Mouse (Mus musculus) cortical plate, adult 2 months (tissue): ENCODE measurements at regions not wholly inside any gene's neighbourhood (a gene's known extent, or its start where the extent isn't known, plus 50 kb on each side); places are given as distances from the start of the nearest gene placed in this dataset.

Experiments
- H3K27ac ChIP-seq: fragments of 200-500 bp; 2 replicates; pipeline ENCODE4 v1.5.1; 2012; ENCODE audit warnings: low read length, control low read depth, inconsistent platforms; ENCODE audit not compliant: insufficient read depth
- H3K4me1 ChIP-seq: fragments of 200-500 bp; 2 replicates; pipeline ENCODE4 v1.6.1; 2011; ENCODE audit warnings: low read length; ENCODE audit not compliant: control insufficient read depth, insufficient read depth
- H3K4me3 ChIP-seq: fragments of 200-500 bp; 2 replicates; pipeline ENCODE4 v1.5.1; 2011; ENCODE audit warnings: mild to moderate bottlenecking, low read length, control low read depth; ENCODE audit not compliant: insufficient read depth
- CTCF ChIP-seq: fragments of 200-500 bp; IDR thresholded peaks from 2 replicates; pipeline ENCODE4 v1.5.1; 2011; ENCODE audit warnings: mild to moderate bottlenecking, control low read depth, low read length; ENCODE audit not compliant: insufficient read depth; ENCODE audit errors: extremely low read depth
- POLR2A ChIP-seq: fragments of 200-500 bp; IDR thresholded peaks from 2 replicates; pipeline ENCODE4 v1.6.1; 2011; ENCODE audit warnings: mild to moderate bottlenecking, low read length, control low read depth; ENCODE audit not compliant: insufficient read depth; ENCODE audit errors: extremely low read depth

- Histone ChIP-seq H3K4me3 (no peak overlapping the region), H3K27ac (no peak overlapping the region), H3K4me1 (no peaks in the 10 kb centered on the region)
- TF ChIP-seq POLR2A (no peak), CTCF (no peak)
Observed at GRCm38 (mm10) chr6:140962563-140962962, 233.5 kb downstream of the Gm11077 start.

GRCm38 (mm10) chr6:140973732-140974131 lies 244.6 kb downstream of the Gm11077 start:
- TF ChIP-seq POLR2A (no peak), CTCF (no peak)
- Histone ChIP-seq H3K4me3 (no peak overlapping the region), H3K4me1 (no peaks in the 10 kb centered on the region), H3K27ac (no peak overlapping the region)

GRCm38 (mm10) chr6:140976989-140977388 lies 247.9 kb downstream of the Gm11077 start:
- Histone ChIP-seq H3K4me3 (no peak overlapping the region), H3K4me1 (no peaks in the 10 kb centered on the region), H3K27ac (no peak overlapping the region)
- TF ChIP-seq CTCF (no peak), POLR2A (no peak)

DNA sequence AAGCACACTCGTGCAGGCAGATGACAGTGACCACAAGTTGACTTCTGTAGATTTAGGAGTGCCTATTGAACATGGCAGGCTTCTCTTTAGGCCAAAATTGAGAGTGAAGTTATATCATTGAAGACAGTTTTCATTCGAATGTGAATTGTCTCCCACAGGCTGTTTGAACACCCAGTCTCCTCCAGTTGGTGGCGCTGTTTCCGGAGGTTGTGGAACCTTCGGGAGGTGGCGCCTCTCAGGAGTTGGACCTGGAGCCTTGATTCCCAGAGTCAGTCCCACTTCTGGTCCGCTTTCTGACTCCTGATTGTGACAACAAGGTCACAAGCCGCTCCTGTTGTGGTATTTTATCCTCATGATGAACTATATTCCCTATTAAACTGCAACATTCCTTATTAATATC lies 254.5 kb downstream of the Gm11077 start:
- no peaks in the 10 kb centered on the region for H3K4me1 ChIP-seq
- H3K27ac ChIP-seq, result no peak overlapping the region
- TF ChIP-seq POLR2A (no peak), CTCF (no peak)
- H3K4me3 ChIP-seq, result no peak overlapping the region

DNA sequence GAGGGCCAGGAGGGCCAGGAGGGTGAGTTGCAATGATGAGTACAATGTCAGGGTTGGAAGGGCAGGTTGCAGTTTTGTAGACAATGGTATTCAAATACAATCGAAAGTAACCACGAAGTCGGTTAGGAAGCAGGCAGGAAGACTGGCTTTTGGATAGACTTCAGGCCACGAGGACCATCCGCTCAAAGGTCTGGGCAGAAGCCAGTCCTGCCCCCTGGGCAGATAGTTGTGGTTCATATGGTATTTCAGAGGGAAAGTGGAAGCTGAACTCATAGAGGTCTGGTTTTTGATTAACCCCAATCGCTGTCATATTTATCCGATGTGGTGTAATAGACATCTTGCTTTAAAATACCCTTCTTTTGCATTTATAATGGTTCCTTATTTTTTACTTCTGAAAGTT lies 255.2 kb downstream of the Gm11077 start:
- H3K4me3 ChIP-seq, result no peak overlapping the region
- no peaks in the 10 kb centered on the region for H3K4me1 ChIP-seq
- H3K27ac ChIP-seq, result no peak overlapping the region
- no peak for TF ChIP-seq CTCF
- no peak for TF ChIP-seq POLR2A

DNA sequence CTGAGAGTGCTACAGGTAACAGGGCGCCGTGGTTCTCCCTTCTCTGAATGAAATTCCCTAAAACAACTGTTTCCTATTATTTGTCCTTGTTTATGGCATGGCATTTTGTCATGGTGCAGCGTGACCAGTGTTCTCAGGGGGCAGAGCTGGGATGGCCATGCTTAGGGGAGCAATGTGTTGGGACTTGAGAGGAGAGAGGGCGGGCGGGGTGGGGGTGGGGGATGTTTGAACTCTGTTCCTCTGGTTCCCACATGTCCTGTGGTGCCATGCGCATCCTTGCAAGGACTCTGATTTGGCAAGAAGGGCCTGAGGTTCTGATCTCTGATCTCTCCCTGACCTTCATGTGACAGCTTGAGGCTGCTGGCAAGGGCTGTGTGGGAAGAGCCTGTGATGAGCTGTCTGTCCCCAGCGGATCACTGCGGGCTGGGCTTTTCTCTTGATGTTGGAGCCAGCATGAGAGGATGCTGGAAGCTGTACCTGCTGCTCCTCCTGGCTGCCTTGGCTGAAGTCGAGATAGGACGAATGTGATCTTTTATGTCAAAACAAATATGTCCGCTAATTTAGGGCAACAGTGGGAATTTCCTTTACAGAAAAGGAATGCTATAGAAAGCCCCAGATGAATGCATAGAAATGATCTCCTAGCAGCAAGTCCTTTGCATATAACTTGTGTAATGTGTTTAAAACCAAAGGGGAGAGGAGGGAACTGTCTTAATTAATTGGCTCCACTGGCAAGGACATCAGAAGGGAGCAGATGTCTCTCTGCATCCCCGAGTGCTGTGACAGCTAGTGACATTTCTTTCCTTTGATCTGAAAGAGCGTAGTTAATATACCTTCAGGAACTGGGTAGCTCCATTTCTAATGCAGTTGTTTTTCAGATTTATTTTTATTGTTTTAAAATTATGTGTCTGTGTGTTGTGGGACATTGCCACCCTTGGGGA lies 255.2 kb upstream of the Pde3a start:
- H3K27ac ChIP-seq, result no peak overlapping the region
- H3K4me1 ChIP-seq, result no peaks in the 10 kb centered on the region
- no peak overlapping the region for H3K4me3 ChIP-seq
- TF ChIP-seq CTCF, result no peak
- no peak for TF ChIP-seq POLR2A

DNA sequence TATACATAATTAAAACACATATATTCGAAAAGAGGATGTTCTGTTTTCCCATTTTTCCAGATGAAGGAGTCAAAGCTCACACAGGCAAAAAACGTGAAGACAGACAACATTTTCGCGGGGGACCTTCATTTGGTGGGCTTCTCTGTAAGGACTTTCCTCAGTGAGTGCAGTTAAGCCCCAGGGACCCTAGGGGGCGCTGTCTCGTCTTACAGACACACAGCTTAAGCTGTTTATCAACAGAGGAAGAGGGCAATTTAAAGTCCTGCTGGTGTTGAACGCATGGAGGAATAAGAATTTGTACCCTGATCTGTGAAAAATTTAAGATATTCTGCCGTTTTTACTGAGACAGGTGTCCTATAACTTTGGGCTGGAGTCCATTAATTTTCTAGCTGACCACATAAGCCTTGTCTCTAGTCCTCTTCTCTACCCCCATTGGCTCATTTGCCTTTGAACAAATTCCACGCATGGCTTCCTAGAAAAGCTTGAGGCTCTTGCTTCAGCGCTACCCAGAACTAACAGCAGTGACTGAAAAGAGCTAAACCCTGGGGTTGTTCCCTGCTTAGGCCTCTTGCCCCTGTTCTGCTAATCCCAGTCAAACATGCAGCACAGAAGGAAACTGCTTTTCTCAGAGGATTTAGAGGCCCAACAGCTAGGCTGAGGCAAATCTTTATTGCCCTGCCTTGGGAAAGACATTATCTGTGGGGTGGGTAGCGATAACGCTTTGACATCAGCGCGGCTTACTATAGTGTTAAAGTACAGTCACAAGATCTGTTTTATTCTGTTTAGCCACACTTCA lies 253.5 kb upstream of the Pde3a start:
- TF ChIP-seq CTCF, result 0 out of 2 replicates have a peak, but pooled peaks have one; percentile 18
- no peak for TF ChIP-seq POLR2A
- Histone ChIP-seq H3K27ac (no peak overlapping the region), H3K4me1 (no peaks in the 10 kb centered on the region)

GRCm38 (mm10) chr6:140998069-140998468 lies 251.0 kb upstream of the Pde3a start:
- Histone ChIP-seq H3K4me3 (no peak overlapping the region), H3K27ac (no peak overlapping the region), H3K4me1 (no peaks in the 10 kb centered on the region)
- no peak for TF ChIP-seq POLR2A
- TF ChIP-seq CTCF, result no peak

More for the DNA sequence above, 253.5 kb upstream of the Pde3a start:
- H3K4me3 ChIP-seq, result no peak overlapping the region

DNA sequence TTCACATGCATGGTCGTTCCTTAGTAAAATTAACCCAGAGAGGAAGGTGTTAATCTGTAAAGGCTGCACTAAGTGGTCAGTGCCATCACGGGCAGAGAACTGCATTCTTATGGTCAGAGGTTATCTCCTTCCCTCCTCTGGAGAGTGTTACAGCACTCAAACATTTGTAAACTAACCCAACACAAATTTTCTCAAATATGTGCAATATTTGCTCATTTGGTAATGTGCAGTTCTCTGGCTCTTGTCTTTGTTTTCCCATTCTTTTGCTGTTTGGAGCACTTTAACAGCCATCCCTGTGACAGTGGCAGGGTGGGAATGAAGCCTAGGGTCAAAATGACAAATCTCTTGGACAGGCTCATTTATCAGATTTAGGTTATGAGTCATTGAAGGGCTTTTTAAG lies 248.5 kb upstream of the Pde3a start:
- no peak for TF ChIP-seq CTCF
- Histone ChIP-seq H3K27ac (no peak overlapping the region), H3K4me3 (no peak overlapping the region), H3K4me1 (no peaks in the 10 kb centered on the region)
